In genomic region chr5:31494513-31495297, GRCm38 (mm10) we compare ENCODE assay signal across 8 mouse cellular contexts. TPM values are rescaled to one million over a fixed set of nuclear protein-coding genes. Genes with fewer than 3 reads are reported as not detected.
DNase-seq lines count a peak whose midpoint lies in the region; ATAC-seq lines count a peak whose summit lies in the region.

Gene Gpn1, plus strand, starts transcription at chr5:31494741.

- WGBS in hindbrain, embryonic 12.5 days = under 1% methylated on average over 46 of the region's 49 CpGs

- H3K27ac ChIP-seq in hindbrain, embryonic 12.5 days = no peak within 1 kb of the TSS

- peaks cover 32% of the 10 kb centered on the region for H3K36me3 ChIP-seq in hindbrain, embryonic 12.5 days

- peak; percentile 93 for DNase-seq in NIH3T3 (ENCODE audit: low read depth)
- peak; percentile 95 for DNase-seq in cerebellum, postnatal 10 days
- DNase-seq in frontal cortex, postnatal 10 days (ENCODE audit: low spot score in 2 of 2) = peak; percentile 85 to 90
- peak; percentile 85 to 94 for DNase-seq in layer of hippocampus, postnatal 14 days (ENCODE audit: low spot score in 2 of 2)
- peak; percentile 90 for DNase-seq in lung, postnatal 14 days
- peak; percentile 78 for DNase-seq in retina, adult 2 months (ENCODE audit: low read depth, low spot score)
- peak; percentile 81 to 86 for DNase-seq in thymus, postnatal 36 days

- peak within 1 kb of the TSS; percentile 65 for H3K9ac ChIP-seq in hindbrain, embryonic 12.5 days

- H3K4me1 ChIP-seq in hindbrain, embryonic 12.5 days = peaks cover 9% of the 10 kb centered on the region; the same call in 1 of the 2 replicates

- H3K27me3 ChIP-seq in hindbrain, embryonic 12.5 days = no peaks in the 10 kb centered on the region

- H3K9me3 ChIP-seq in hindbrain, embryonic 12.5 days (replicated peaks) = no peaks in the 10 kb centered on the region

- peak within 1 kb of the TSS; percentile 72 for H3K4me3 ChIP-seq in hindbrain, embryonic 12.5 days

- peak within 1 kb of the TSS; percentile 62 for H3K4me2 ChIP-seq in hindbrain, embryonic 12.5 days (replicated peaks)

- peak; percentile 100 for ATAC-seq in hindbrain, embryonic 12.5 days (ENCODE audit: low FRiP score)

RNA-seq across cellular contexts. Expression of gene Gpn1, which starts in this region (rescaled TPM):
- polyA plus RNA-seq in hindbrain, embryonic 12.5 days (2016; fragmentation: Nextera tagmentation; extraction: Ambion mirVana) = 68.5 and 80.6 TPM in 2 replicates
- total RNA-seq in layer of hippocampus, postnatal 14 days (2021) = 10 to 100 TPM; 29.7 to 30.4 TPM
